Mouse (Mus musculus): ENCODE results near the gene H2-D1. TPM values are rescaled to one million over a fixed set of nuclear protein-coding genes. Genes with fewer than 3 reads are reported as not detected.
"Not testable (repeated sequence)": the region's sequence is repeated elsewhere in the genome, so short reads cannot be mapped to it uniquely, and the experiment has no call there.

Gene H2-D1
- polyA plus RNA-seq, 1 experiment from 2014 or later = 37.2 TPM

DNA sequence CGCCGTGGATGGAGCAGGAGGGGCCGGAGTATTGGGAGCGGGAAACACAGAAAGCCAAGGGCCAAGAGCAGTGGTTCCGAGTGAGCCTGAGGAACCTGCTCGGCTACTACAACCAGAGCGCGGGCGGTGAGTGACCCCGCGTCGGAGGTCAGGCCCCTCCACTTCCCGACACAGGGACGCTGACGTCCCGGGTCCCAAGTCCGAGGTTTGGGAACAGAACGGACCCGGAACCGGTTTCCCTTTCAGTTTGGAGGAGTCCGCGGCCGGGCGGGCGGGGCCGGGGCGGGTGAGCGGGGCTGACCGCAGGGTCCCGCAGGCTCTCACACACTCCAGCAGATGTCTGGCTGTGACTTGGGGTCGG, 973 bp downstream of the H2-D1 start:
- WGBS = 1% methylated on average over 28 of the region's 31 CpGs
- H3K9me3 ChIP-seq = no peaks in the 10 kb centered on the region
- peaks cover 38% of the 10 kb centered on the region for H3K27me3 ChIP-seq
- H3K4me1 ChIP-seq = peaks cover 9% of the 10 kb centered on the region
- ATAC-seq (ENCODE audit: low FRiP score) = 0 out of 2 replicates have a peak, but pooled peaks have one; percentile 18
- no peak overlapping the region for H3K27ac ChIP-seq
- H3K36me3 ChIP-seq (replicated peaks) = no peaks in the 10 kb centered on the region
- H3K9ac ChIP-seq = peak overlapping the region; percentile 72
- H3K4me2 ChIP-seq = peak overlapping the region; percentile 96
- peak overlapping the region; percentile 75 for H3K4me3 ChIP-seq (replicated peaks)

DNA sequence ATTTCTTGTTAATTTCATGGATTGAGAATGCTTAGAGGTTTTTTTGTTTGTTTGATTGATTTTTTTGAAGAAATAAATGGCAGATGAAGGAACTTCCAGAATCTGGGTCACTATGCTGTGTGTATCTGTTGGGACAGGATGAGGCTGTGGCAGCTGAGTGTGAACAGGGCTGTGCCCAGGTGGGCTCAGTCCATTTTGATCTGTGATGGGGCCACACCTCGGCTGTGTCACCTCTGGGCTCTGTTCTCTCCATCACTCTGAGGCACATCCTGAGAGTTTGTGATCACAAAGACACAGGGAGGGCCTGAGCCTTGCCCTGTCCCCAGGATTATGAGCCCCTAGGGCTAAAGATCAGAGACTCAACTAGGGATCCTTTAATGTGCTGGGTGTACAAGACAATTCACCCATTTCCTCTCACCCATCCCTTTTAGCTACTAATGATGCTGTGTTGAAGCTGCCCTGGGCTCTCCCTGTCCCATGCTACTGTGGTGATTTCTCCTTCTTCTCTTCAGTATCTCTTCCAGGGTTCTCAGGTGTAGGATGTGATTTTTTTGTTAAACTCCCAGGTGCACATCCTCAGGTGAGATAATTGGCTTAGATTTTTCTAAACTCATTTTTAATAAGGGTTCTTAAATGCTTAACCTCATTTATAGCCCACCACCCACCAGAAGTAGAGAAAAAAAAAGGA, 5.0 kb downstream of the H2-D1 start:
- Histone ChIP-seq H3K4me2 (no peak overlapping the region), H3K27me3 (peaks cover 20% of the 10 kb centered on the region), H3K36me3 (replicated peaks) (no peaks in the 10 kb centered on the region), H3K4me1 (peaks cover 7% of the 10 kb centered on the region), H3K9me3 (no peaks in the 10 kb centered on the region), H3K9ac (no peak overlapping the region), H3K4me3 (replicated peaks) (no peak overlapping the region), H3K27ac (no peak overlapping the region)
- 75% methylated on average over 1 of the region's 1 CpGs for WGBS
- no peak for ATAC-seq (ENCODE audit: low FRiP score)

DNA sequence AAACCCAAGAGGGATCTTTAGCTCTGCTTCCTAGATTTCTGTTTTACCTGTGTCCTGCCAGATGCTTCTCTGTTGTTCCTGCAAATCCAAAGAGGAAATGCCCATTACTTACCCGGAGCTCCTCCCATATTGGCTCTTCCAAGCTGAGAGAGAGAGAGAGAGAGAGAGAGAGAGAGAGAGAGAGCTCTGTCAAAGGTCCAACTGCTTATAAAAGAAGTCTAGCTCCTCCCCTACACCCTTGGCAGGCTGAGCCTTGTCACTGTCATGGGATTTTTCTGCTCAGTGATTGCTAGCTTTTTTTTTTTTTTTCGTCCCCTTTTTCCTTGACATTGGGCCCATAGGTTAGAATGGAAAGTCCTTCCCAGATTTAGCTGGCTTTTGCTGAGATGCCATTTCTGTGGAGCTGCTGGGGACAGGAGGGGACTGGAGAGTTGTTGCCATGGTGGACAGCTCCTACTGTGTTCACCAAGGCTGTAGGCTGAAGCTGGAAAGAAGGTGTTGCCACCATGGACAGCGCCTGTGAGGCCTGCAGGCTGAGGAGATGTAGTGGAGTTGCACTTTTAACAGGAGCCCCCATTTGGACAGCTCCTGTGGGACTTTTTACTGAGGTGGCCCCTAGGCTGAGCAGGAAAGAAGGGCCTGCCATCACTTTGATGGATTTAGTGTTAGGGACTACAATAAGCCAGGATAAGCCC, 7.3 kb downstream of the H2-D1 start:
- H3K4me3 ChIP-seq (replicated peaks) = no peak overlapping the region
- no peaks in the 10 kb centered on the region for H3K4me1 ChIP-seq
- 0 out of 2 replicates have a peak, but pooled peaks cover 4% of the 10 kb centered on the region for H3K27me3 ChIP-seq
- no peaks in the 10 kb centered on the region for H3K9me3 ChIP-seq
- no peak for ATAC-seq (ENCODE audit: low FRiP score)
- H3K9ac ChIP-seq = no peak overlapping the region
- WGBS = 19% methylated on average over 3 of the region's 3 CpGs
- no peak overlapping the region for H3K4me2 ChIP-seq
- no peak overlapping the region for H3K27ac ChIP-seq
- no peaks in the 10 kb centered on the region for H3K36me3 ChIP-seq (replicated peaks)

DNA sequence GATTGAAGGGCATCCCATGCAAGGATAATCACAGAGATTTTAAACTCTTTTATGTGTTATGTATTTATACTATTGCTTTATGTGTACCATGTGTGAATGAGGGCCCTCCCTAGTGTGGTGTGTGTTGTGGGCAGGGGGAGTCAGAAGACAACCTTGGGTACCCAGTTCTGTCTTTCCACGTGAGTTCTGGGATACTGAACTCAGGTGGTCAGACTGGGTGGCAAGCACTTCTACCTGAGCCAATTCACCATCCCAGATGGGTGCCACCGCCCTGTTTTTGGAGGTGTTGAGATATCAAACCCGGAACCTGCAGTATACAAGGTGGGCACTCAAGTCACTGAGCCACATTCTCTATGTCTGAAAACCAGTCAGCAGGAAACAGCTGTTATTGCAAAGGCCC, 9.7 kb downstream of the H2-D1 start:
- H3K9me3 ChIP-seq = no peaks in the 10 kb centered on the region
- peaks cover 18% of the 10 kb centered on the region for H3K27me3 ChIP-seq
- H3K9ac ChIP-seq = no peak overlapping the region
- no peak overlapping the region for H3K4me3 ChIP-seq (replicated peaks)
- WGBS = 73% methylated on average over 3 of the region's 3 CpGs
- no peaks in the 10 kb centered on the region for H3K4me1 ChIP-seq
- no peak overlapping the region for H3K4me2 ChIP-seq
- H3K27ac ChIP-seq = no peak overlapping the region
- no peaks in the 10 kb centered on the region for H3K36me3 ChIP-seq (replicated peaks)
- no peak for ATAC-seq (ENCODE audit: low FRiP score)

DNA sequence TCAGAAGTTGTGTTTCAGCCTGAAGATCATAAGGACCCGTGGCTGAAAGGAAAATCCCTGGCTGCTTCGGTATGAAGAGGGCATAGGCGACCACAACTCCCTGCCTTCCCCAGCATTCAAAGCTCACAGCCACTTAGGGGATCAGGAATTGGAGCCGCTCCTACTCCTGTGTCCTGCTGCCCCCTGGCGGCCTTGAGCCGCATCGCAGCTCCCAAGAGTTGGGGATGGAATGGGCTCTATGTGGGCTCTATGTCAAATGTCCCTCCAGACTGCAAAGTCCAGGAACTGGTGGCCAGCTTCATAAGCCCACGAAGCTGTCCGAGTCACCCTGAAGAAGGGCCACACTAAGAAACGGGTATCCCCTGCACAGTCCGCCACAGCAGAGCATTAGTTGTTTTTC, 12.2 kb downstream of the H2-D1 start:
- H3K36me3 ChIP-seq (replicated peaks) = no peaks in the 10 kb centered on the region
- no peak overlapping the region for H3K9ac ChIP-seq
- WGBS = 6% methylated on average over 11 of the region's 11 CpGs
- peak; percentile 61 for ATAC-seq (ENCODE audit: low FRiP score)
- no peaks in the 10 kb centered on the region for H3K4me1 ChIP-seq
- H3K27me3 ChIP-seq = peaks cover 20% of the 10 kb centered on the region
- no peaks in the 10 kb centered on the region for H3K9me3 ChIP-seq
- H3K4me3 ChIP-seq (replicated peaks) = no peak overlapping the region
- no peak overlapping the region for H3K4me2 ChIP-seq
- no peak overlapping the region for H3K27ac ChIP-seq

DNA sequence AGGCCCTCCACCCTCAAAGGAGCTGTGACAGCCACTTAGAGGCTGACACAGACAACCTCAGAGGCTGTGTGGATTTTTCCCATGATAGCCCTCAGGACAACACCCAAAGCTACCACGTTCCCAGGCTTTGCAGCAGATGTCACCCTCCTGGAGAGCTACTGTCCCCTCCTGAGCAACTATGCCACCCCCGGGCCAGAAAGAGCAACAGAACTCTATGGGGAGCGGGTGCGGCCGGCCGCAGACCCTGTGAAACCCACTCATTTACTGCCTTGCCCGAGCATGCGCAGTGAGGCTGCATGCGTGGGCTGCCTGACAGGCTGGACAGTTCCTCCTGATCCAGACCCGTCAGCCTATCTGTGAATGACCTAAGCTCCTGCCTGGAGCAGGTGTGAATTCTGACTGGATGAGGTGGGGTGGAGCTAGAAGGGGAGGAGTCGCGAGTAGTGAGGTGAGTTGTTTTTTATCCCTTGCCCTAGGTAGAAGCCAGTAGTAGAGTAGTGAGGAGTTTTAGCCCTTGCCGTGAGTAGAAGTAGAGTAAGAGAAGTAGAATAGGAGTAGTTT, 13.9 kb downstream of the H2-D1 start:
- Histone ChIP-seq H3K4me3 (replicated peaks) (no peak overlapping the region), H3K9ac (peak overlapping the region; percentile 9; the same call in 1 of the 2 replicates), H3K36me3 (replicated peaks) (no peaks in the 10 kb centered on the region), H3K4me2 (no peak overlapping the region), H3K27ac (no peak overlapping the region), H3K4me1 (no peaks in the 10 kb centered on the region), H3K9me3 (no peaks in the 10 kb centered on the region), H3K27me3 (peaks cover 20% of the 10 kb centered on the region)
- ATAC-seq (ENCODE audit: low FRiP score) = no peak
- 27% methylated on average over 13 of the region's 13 CpGs for WGBS

DNA sequence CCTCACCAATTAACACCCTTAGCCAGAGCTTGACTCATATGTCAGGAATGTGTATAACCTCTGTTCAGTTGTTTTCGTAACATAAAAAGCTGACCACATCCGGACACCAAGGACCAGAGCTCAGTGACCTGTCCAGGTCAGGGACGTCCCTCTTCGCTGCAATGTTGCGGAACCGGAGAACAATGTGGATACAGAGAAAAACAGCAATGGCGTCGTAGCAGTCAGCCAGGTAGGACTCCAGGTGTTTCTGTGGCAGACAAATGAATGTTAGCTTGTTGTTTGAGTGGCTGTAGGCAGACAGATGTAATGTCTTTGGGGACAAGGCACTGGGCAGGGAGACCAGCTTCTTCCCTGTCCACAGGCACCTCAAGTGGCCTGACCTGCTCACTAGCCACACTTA, 15.5 kb downstream of the H2-D1 start:
- Histone ChIP-seq H3K36me3 (replicated peaks) (no peaks in the 10 kb centered on the region), H3K27ac (no peak overlapping the region), H3K9me3 (no peaks in the 10 kb centered on the region), H3K9ac (no peak overlapping the region), H3K4me3 (replicated peaks) (no peak overlapping the region), H3K4me1 (no peaks in the 10 kb centered on the region), H3K27me3 (peaks cover 20% of the 10 kb centered on the region), H3K4me2 (no peak overlapping the region)
- 89% methylated on average over 8 of the region's 8 CpGs for WGBS
- ATAC-seq (ENCODE audit: low FRiP score) = no peak

DNA sequence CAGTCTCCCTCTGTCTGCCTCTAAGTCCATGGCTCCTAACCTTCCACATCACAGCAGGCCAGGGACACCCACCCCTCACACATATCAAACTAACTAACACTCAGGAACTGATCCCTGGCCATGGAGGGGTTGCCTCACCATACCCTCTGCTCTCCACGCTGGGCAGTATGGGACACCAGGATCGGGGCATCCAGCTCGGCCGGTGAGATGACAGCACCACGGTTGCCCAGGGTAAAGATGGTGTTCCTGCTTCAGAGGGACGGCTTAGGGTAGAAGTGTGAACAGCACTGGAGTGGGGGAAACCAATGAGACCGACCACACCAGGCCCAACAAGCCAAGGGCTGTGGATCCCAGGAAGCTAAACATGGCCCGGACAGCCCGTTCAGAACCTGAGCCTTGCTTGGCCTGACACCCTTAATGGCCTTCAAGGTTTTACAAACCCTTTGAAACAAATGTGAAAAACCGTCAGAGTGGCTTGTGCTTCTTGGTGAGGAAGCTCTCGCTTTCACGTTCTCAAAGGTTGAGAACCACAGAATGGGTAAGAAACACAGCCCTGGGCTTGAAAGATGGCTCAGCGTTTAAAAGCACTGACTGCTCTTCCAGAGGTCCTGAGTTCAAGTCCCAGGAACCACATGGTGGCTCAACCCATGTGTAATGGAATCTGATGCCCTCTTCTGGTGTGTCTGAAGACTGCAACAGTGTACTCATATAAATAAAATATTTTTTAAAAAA, 16.6 kb downstream of the H2-D1 start:
- no peak overlapping the region for H3K9ac ChIP-seq
- no peak overlapping the region for H3K27ac ChIP-seq
- no peaks in the 10 kb centered on the region for H3K36me3 ChIP-seq (replicated peaks)
- WGBS = 88% methylated on average over 13 of the region's 13 CpGs
- no peak for ATAC-seq (ENCODE audit: low FRiP score)
- no peaks in the 10 kb centered on the region for H3K9me3 ChIP-seq
- peaks cover 21% of the 10 kb centered on the region for H3K27me3 ChIP-seq
- H3K4me1 ChIP-seq = no peaks in the 10 kb centered on the region
- H3K4me2 ChIP-seq = no peak overlapping the region
- H3K4me3 ChIP-seq (replicated peaks) = no peak overlapping the region

DNA sequence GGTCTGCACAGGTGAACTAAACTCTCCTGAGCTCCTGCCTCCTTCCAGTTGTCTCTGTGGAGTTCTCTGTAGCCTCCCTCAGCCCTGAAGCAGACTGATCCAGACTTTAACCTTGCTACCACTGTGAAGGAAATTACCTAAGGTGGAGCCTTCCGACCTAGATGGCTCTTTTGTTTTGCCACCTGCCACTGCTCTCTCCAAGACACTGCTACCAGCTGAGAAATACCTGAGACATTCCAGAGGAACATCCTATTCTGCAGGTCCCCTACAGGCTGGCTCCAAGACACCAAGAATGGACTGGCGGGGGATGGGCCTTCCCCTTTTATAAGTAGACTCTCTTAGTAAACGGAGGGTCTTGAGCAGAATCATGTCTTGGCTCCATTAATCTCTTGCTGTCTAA, 17.7 kb downstream of the H2-D1 start:
- no peak for ATAC-seq (ENCODE audit: low FRiP score)
- Histone ChIP-seq H3K4me1 (no peaks in the 10 kb centered on the region), H3K9ac (no peak overlapping the region), H3K27ac (no peak overlapping the region), H3K4me2 (no peak overlapping the region), H3K9me3 (no peaks in the 10 kb centered on the region), H3K27me3 (peaks cover 20% of the 10 kb centered on the region), H3K36me3 (replicated peaks) (no peaks in the 10 kb centered on the region), H3K4me3 (replicated peaks) (no peak overlapping the region)
- 71% methylated on average over 3 of the region's 3 CpGs for WGBS

DNA sequence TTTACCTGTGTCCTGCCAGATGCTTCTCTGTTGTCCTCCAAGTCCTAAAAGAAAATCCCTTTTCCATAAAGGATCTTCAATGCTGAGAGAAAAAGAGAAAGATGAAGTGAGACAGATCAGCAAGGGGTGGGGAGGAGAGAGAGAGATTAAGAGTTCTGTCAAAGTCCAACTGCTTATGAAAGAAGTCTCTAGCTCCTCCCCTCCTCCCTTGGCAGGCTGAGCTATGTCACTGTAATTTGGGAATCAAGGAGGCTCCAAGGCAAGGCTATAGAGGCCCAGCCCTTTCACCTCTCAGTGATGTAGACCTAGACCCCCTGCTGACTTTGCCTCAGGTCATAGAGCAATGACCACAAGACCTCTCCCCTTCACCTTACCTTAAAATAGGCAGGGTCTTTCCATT, 22.9 kb downstream of the H2-D1 start:
- no peaks in the 10 kb centered on the region for H3K36me3 ChIP-seq (replicated peaks)
- no peak overlapping the region for H3K27ac ChIP-seq
- H3K4me1 ChIP-seq = no peaks in the 10 kb centered on the region
- no peak overlapping the region for H3K4me3 ChIP-seq (replicated peaks)
- peaks cover 3% of the 10 kb centered on the region; the same call in 1 of the 2 replicates for H3K27me3 ChIP-seq
- no peak for ATAC-seq (ENCODE audit: low FRiP score)
- no peaks in the 10 kb centered on the region for H3K9me3 ChIP-seq
- no peak overlapping the region for H3K9ac ChIP-seq
- H3K4me2 ChIP-seq = no peak overlapping the region

DNA sequence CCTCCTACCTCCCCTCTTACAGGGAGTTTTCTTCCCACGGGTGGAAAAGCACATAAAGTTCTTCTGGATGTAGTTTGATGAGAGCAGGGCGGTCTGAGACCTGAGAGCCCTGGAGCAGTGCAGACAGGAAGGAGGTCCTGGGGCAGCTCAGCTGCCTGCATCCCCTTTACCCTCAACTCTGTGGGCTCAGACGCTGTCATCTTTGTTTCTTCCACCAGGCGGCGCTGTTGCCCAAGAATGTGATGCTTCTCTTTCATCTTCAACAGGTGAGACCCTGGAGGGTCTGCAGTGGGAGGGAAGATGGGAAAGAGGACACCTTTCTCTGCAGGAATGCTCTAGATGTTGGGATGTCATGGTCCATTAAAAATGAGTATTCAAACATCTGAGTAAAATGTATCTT, 33.3 kb downstream of the H2-D1 start:
- H3K9ac ChIP-seq; H3K27ac ChIP-seq; H3K27me3 ChIP-seq; H3K4me3 ChIP-seq (replicated peaks); ATAC-seq (ENCODE audit: low FRiP score); H3K4me2 ChIP-seq; H3K4me1 ChIP-seq; H3K9me3 ChIP-seq; H3K36me3 ChIP-seq (replicated peaks): not testable (repeated sequence)
- 4% methylated on average over 5 of the region's 5 CpGs for WGBS

DNA sequence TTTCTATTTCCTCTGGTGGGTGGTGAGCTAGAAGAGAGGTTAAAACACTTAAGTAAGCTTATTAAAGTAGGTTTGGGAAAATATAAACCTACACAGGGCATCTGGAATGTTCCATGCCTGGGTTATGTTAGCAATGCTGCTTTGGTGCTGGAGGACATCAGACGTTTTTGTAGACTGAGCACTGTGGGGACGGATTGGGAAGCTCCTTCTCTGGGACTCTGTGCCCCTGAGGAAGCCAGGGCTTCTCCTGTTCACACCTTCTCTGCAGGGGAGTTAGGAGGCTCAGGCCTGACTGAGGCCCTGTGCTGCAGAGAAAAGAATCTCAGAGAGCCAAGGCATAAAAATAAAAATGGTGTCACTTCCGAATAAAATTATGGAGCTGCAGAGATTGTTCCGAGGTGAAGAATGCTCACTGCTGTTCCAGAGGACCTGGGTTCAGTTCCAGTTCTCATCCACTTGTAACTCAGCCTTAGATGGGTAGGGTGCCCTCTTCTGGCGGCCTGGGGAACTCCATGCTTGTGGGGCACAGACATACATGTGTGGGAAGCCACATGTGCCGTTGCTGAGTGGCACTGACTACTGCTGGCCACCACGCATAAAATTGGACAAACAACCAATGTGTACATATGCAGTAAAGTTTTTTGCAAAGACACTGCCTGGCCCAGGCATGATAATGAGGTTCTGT, 37.9 kb downstream of the H2-D1 start:
- WGBS = 86% methylated on average over 7 of the region's 7 CpGs
- H3K27me3 ChIP-seq; H3K9me3 ChIP-seq; H3K27ac ChIP-seq; H3K4me3 ChIP-seq (replicated peaks); ATAC-seq (ENCODE audit: low FRiP score); H3K4me2 ChIP-seq; H3K36me3 ChIP-seq (replicated peaks); H3K4me1 ChIP-seq; H3K9ac ChIP-seq: not testable (repeated sequence)
